Mouse (Mus musculus): ENCODE measurements at regions not wholly inside any gene's neighbourhood (a gene's known extent, or its start where the extent isn't known, plus 50 kb on each side); places are given as distances from the start of the nearest gene placed in this dataset.

DNA sequence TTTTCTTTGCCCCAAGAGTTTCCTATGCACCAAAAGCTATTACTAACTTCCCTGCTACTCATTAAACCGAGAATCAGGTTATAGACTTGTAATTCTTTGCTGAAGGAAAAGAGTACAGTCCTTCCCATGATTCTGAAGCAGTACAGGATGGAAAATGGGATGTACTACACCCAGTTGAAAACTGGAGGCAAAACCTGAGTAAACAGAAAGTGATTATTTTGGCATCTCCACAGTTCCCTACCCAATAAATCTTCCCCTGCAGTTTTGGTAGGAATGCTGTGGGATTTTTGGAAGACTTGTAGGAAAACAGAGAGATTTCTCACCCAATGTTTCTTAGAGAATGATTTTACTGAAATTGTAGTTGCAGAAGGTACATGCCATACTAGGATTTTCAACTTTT lies 268.5 kb downstream of the Dio2 start:
- no peak for DNase-seq

DNA sequence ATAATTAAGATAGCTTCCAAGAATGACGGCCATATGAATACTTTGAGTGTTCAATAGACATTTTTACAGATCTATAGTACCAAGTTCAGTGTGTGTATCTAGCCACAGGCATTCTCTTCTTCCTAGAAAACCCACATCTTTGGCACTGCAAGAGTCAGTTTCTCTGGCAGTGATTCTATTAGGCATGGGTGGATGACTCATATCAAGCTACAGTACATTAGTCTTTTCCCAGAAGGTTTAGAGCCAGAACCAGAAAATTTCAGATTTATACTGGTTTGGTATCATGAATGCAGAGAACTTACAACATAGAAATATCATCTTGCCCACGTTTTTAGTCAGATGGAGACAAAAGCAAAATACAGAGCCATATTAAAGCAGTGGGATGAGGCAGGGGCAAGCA lies 278.1 kb downstream of the Dio2 start:
- no peak for DNase-seq

- no peak for DNase-seq
These were observed 297.6 kb downstream of the Dio2 start for GRCm38 (mm10) chr12:90440672-90441071.

- DNase-seq: peak; percentile 98
These were observed 312.8 kb downstream of the Dio2 start for GRCm38 (mm10) chr12:90425276-90426063.

DNA sequence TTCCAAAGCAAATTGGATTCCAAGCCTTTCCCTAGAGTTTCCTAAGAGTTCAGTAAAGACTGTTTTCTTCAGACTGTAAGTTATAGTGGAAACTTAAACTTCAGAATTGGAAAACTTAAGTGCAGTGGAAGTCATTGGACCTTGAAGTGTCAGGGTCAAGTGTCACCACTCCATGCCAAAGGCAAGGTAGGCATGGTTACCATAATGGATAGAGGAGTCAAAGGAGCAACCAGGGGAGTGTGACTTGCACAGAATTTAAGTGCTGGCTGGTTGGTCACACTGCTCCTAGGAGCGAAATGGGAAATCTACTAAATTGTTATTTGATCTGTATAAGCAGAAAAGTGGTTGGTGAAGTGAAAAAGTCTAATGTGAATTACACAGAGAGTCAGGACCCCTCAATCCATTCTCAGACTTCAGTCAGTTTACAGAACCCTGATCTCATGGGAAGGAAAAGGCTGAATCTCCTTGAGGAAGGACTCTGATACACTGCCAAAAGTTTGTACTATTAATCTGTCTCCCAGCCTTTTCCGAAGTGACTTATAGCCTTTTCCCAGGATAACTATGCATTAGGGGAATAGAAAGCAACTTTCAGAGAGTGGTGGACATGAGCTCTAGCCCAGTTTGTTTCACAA lies 320.5 kb downstream of the Dio2 start:
- no peak for DNase-seq

GRCm38 (mm10) chr12:90408716-90409115 lies 329.5 kb downstream of the Dio2 start:
- no peak for DNase-seq

- peak; percentile 35 for DNase-seq
These were observed 339.7 kb downstream of the Dio2 start for GRCm38 (mm10) chr12:90398564-90398963.
